Mouse (Mus musculus) hindbrain, embryonic 16.5 days (tissue): Measurements from ENCODE around the gene Hp. TPM values are rescaled to one million over a fixed set of nuclear protein-coding genes. Genes with fewer than 3 reads are reported as not detected.

Experiments used
- ATAC-seq: fragments of 200-750 bp; cut with Nextera tagmentation; 2 replicates; pipeline ENCODE4 v1.8.0; 2017; ENCODE audit warnings: moderate TSS enrichment, moderate library complexity
- H3K27ac ChIP-seq: fragments of 300-500 bp; sonication (generic); 2 replicates; pipeline ENCODE4 v1.5.1; 2014; ENCODE audit warnings: low read depth, mild to moderate bottlenecking, control low read depth, low read length, moderate library complexity
- H3K27me3 ChIP-seq: fragments of 300-500 bp; sonication (generic); replicated peaks from 2 replicates; pipeline ENCODE4 v1.6.1; 2014; ENCODE audit warnings: low read length; ENCODE audit not compliant: control insufficient read depth, insufficient read depth
- H3K36me3 ChIP-seq: fragments of 300-500 bp; sonication (generic); 2 replicates; pipeline ENCODE4 v1.6.1; 2014; ENCODE audit warnings: mild to moderate bottlenecking, low read length, moderate library complexity, mixed read lengths; ENCODE audit not compliant: control insufficient read depth, insufficient read depth
- H3K4me1 ChIP-seq: fragments of 300-500 bp; sonication (generic); 2 replicates; pipeline ENCODE4 v1.6.1; 2014; ENCODE audit warnings: low read depth, low read length; ENCODE audit not compliant: control insufficient read depth, insufficient read depth
- H3K4me2 ChIP-seq: fragments of 300-500 bp; sonication (generic); 2 replicates; pipeline ENCODE4 v1.6.1; 2014; ENCODE audit warnings: mild to moderate bottlenecking, low read length, control low read depth, moderate library complexity
- H3K4me3 ChIP-seq: fragments of 300-500 bp; sonication (generic); 2 replicates; pipeline ENCODE4 v1.5.1; 2014; ENCODE audit warnings: mild to moderate bottlenecking, low read length, control low read depth, moderate library complexity
- H3K9ac ChIP-seq: fragments of 300-500 bp; sonication (generic); 2 replicates; pipeline ENCODE4 v1.6.1; 2014; ENCODE audit warnings: low read depth, mild to moderate bottlenecking, control low read depth, low read length, moderate library complexity
- H3K9me3 ChIP-seq: fragments of 300-500 bp; sonication (generic); 2 replicates; pipeline ENCODE4 v1.6.1; 2014; ENCODE audit warnings: mild to moderate bottlenecking, low read length, moderate library complexity; ENCODE audit not compliant: control insufficient read depth
- WGBS: fragments of 180-500 bp; shearing (Covaris S2); extraction: QIAGEN DNeasy Blood & Tissue Kit; methylation state at CpG from one replicate; pipeline ENCODE4 v1.1.7; 2014; 5-methylcytosine and 5-hydroxymethylcytosine counted together
- polyA plus RNA-seq: library from polyadenylated mRNA; unstranded; fragments of >200 nt; fragmentation: Nextera tagmentation; extraction: Ambion mirVana; gene quantifications from 2 replicates; pipeline ENCODE4 v1.2.1, GENCODE M21; 2015

Gene Hp
- polyA plus RNA-seq, 1 experiment from 2014 or later: 0.79 TPM

DNA sequence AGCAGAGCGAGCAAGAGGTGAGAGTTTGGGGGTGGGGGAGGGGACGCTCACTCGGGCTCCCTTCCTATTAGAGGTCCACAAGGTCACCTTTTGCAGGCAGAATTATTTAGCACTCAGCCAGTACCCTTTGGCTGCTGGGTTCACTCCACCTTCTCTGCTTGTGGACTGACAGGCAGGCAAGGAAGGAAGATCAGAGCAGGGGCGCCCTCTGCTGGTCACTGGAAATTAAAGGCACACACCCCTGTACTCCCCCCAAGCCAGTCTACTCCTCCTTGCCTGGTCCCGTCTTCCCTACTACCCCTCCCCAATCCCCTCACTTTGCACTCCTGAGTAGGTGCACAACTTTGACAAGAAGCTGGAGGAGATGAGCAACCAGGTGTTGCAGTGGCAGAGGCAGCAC lies 42.3 kb downstream of the Hp start:
- Histone ChIP-seq H3K4me2 (peak overlapping the region; percentile 42), H3K9me3 (no peaks in the 10 kb centered on the region), H3K27ac (no peak overlapping the region), H3K4me3 (no peak overlapping the region), H3K36me3 (no peaks in the 10 kb centered on the region), H3K9ac (peak overlapping the region; percentile 17; the same call in 1 of the 2 replicates), H3K27me3 (no peaks in the 10 kb centered on the region), H3K4me1 (no peaks in the 10 kb centered on the region; the same call in 1 of the 2 replicates)
- 1% methylated on average over 5 of the region's 5 CpGs for WGBS
- ATAC-seq: peak; percentile 90

GRCm38 (mm10) chr8:109535140-109535990 lies 43.6 kb downstream of the Hp start:
- Histone ChIP-seq H3K27ac (no peak overlapping the region), H3K9me3 (no peaks in the 10 kb centered on the region), H3K9ac (no peak overlapping the region), H3K27me3 (no peaks in the 10 kb centered on the region), H3K4me2 (no peak overlapping the region), H3K4me1 (no peaks in the 10 kb centered on the region; the same call in 1 of the 2 replicates), H3K4me3 (no peak overlapping the region), H3K36me3 (no peaks in the 10 kb centered on the region)
- ATAC-seq: no peak
- WGBS: 89% methylated on average over 19 of the region's 19 CpGs

Other genes starting within 250 kb of the Hp start
- gene Pmfbp1, start 85.1 kb downstream of the Hp start, polyA plus RNA-seq: 1.3 and 2.0 TPM in 2 replicates
- gene Dhx38, start 13.3 kb downstream of the Hp start, polyA plus RNA-seq: 14.4 and 16.8 TPM in 2 replicates
- gene Txnl4b, start 13.3 kb downstream of the Hp start, polyA plus RNA-seq: 29.4 and 31.4 TPM in 2 replicates
- 31.3 and 34.3 TPM in 2 replicates for gene Dhodh, start 29.5 kb upstream of the Hp start, polyA plus RNA-seq
- gene Pkd1l3, start 35.3 kb upstream of the Hp start, polyA plus RNA-seq: 0.12 and 0.13 TPM in 2 replicates
- 132 and 147 TPM in 2 replicates for gene Ist1, start 114.1 kb upstream of the Hp start, polyA plus RNA-seq
- gene Zfp821, start 126.4 kb upstream of the Hp start, polyA plus RNA-seq: 58.7 and 63.2 TPM in 2 replicates
- gene Atxn1l, start 158.6 kb upstream of the Hp start, polyA plus RNA-seq: 3.9 and 4.0 TPM in 2 replicates
- gene Ap1g1, start 199.4 kb upstream of the Hp start, polyA plus RNA-seq: 42.7 and 50.3 TPM in 2 replicates